ENCODE assay signal across 27 mouse cellular contexts in the genomic region with DNA sequence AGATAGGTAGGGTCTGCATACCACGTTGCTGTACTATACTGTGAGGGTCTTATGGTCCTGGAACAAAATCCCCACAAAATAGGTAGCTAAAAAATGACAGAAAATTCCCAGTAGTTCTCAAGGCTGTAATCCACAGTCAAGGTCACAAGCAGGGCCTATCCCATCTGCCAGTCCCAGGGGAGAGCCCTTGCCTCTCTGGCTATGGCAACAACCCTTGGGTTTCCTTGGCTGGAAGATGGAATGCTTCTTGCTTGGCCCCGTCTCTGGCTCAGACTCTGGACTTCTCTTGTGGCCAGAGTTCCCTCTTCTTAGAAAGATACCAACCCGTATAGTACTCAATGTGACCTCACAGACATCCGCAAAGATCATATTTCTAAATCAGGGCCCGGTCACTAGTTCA. TPM values are rescaled to one million over a fixed set of nuclear protein-coding genes. Genes with fewer than 3 reads are reported as not detected.
A peak's percentile ranks its signal among the peaks of the same experiment; 100 is the strongest.
DNase-seq lines count a peak whose midpoint lies in the region; ATAC-seq and TF ChIP-seq lines count a peak whose summit lies in the region.
"Had no signal": no experiment of that assay in that cellular context is flagged by ENCODE, and none has a peak within 500 bp of the region (broad histone marks: within the 10 kb centered on the region; RNA-seq: fewer than 3 reads in every experiment).

No protein-coding gene starts in this region.

- H3K36me3 ChIP-seq in megakaryocyte, embryonic 14.5 days (replicated peaks; ENCODE audit: low read length): peaks cover 6% of the 10 kb centered on the region
- H3K36me3 ChIP-seq in forebrain, embryonic 13.5 days (ENCODE audit: poor library complexity, severe bottlenecking): no peaks in the 10 kb centered on the region
- H3K36me3 ChIP-seq: G1E; heart, embryonic 12.5 days; heart, embryonic 15.5 days; hindbrain, embryonic 10.5 days; hindbrain, embryonic 13.5 days; intestine, embryonic 15.5 days had no signal

- intact Hi-C loops in gastrocnemius, adult 2 months (cut with DNase I): no loop called here
- intact Hi-C loops in gastrocnemius, postnatal 14 days (cut with DNase I; ENCODE audit: low total_unique reads): no loop called here

- H3K9ac ChIP-seq in forebrain, embryonic 13.5 days: no peak overlapping the region
- H3K9ac ChIP-seq: heart, embryonic 15.5 days; hindbrain, embryonic 13.5 days; intestine, embryonic 15.5 days had no signal

- 90% methylated on average over 5 of the region's 5 CpGs for WGBS in forebrain, embryonic 13.5 days

- no peak overlapping the region for H3K27ac ChIP-seq in gastrocnemius, adult 2 months
- 0 out of 2 replicates have a peak overlapping the region, but pooled peaks have one; percentile 4 for H3K27ac ChIP-seq in embryonic fibroblast, embryonic 13.5 days (ENCODE audit: insufficient read depth, low read length)
- H3K27ac ChIP-seq in forebrain, embryonic 13.5 days: no peak overlapping the region
- H3K27ac ChIP-seq: heart, embryonic 15.5 days; hindbrain, embryonic 13.5 days; intestine, embryonic 15.5 days had no signal

- no peak for TF ChIP-seq POLR2A in embryonic fibroblast, embryonic 13.5 days (IDR thresholded peaks at IDR 0.05; ENCODE audit: low read depth, low read length)

- H3K4me3 ChIP-seq in gastrocnemius, adult 2 months: no peak overlapping the region
- peak overlapping the region; percentile 81 for H3K4me3 ChIP-seq in megakaryocyte, embryonic 14.5 days (replicated peaks)
- H3K4me3 ChIP-seq in embryonic fibroblast, embryonic 13.5 days (ENCODE audit: insufficient read depth, low read length): no peak overlapping the region
- H3K4me3 ChIP-seq in forebrain, embryonic 13.5 days: no peak overlapping the region
- H3K4me3 ChIP-seq: heart, embryonic 12.5 days; heart, embryonic 15.5 days; hindbrain, embryonic 10.5 days; hindbrain, embryonic 13.5 days; intestine, embryonic 15.5 days had no signal

- no peak for ATAC-seq in megakaryocyte, adult 5-6 weeks (ENCODE audit: poor library complexity, severe bottlenecking)
- ATAC-seq in forebrain, embryonic 13.5 days: no peak
- ATAC-seq: forebrain, embryonic 16.5 days; hindbrain, embryonic 16.5 days had no signal

- no peak for TF ChIP-seq CTCF in gastrocnemius, adult 2 months (IDR thresholded peaks at IDR 0.05)
- TF ChIP-seq CTCF in embryonic fibroblast, embryonic 13.5 days (IDR thresholded peaks at IDR 0.05; ENCODE audit: borderline replicate concordance, insufficient read depth, low read length): no peak

- H3K9me3 ChIP-seq in megakaryocyte, embryonic 14.5 days: no peaks in the 10 kb centered on the region
- H3K9me3 ChIP-seq in forebrain, embryonic 13.5 days (replicated peaks): no peaks in the 10 kb centered on the region
- H3K9me3 ChIP-seq: G1E; heart, embryonic 12.5 days; heart, embryonic 15.5 days; hindbrain, embryonic 10.5 days; hindbrain, embryonic 13.5 days; intestine, embryonic 15.5 days had no signal

- peak; percentile 57 for DNase-seq in adrenal gland, adult 2 months
- DNase-seq in adrenal gland, postnatal 25 days: no peak
- peak; percentile 23 for DNase-seq in gastrocnemius, adult 2 months
- no peak for DNase-seq in gastrocnemius, postnatal 14 days
- DNase-seq: B cell, adult 2 months; cerebellum, adult 18-20 months; cerebellum, adult 9-10 months; cerebellum, postnatal 14 days; gastrocnemius, postnatal 25 days; heart, adult 18-20 months; heart, postnatal 10 days; heart, postnatal 36 days; kidney, adult 11 months had no signal

- no peak overlapping the region for H3K4me2 ChIP-seq in forebrain, embryonic 13.5 days
- H3K4me2 ChIP-seq: heart, embryonic 12.5 days; heart, embryonic 15.5 days; hindbrain, embryonic 13.5 days; intestine, embryonic 15.5 days had no signal

- peaks cover 16% of the 10 kb centered on the region for H3K27me3 ChIP-seq in megakaryocyte, embryonic 14.5 days (replicated peaks)
- H3K27me3 ChIP-seq in forebrain, embryonic 13.5 days: no peaks in the 10 kb centered on the region
- H3K27me3 ChIP-seq: CH12.LX; heart, embryonic 12.5 days; heart, embryonic 15.5 days; intestine, embryonic 15.5 days; Patski had no signal

- H3K4me1 ChIP-seq in megakaryocyte, embryonic 14.5 days: peaks cover 85% of the 10 kb centered on the region
- H3K4me1 ChIP-seq in embryonic fibroblast, embryonic 13.5 days (ENCODE audit: control insufficient read depth, insufficient read depth, low read length): no peaks in the 10 kb centered on the region
- H3K4me1 ChIP-seq in forebrain, embryonic 13.5 days: peaks cover 5% of the 10 kb centered on the region
- H3K4me1 ChIP-seq: hindbrain, embryonic 13.5 days had no signal

RNA-seq across cellular contexts. Expression of a gene that starts 47.3 kb away (rescaled TPM):
- 100 to 1,000 TPM; 134 to 144 TPM for total RNA-seq in adrenal gland, adult 2 months (2021)
- polyA plus RNA-seq in adrenal gland, adult 2 months (2012; rRNA removed): 268 and 330 TPM in 2 replicates
- total RNA-seq in adrenal gland, postnatal 25 days (2021): 108 and 116 TPM in 2 replicates
- total RNA-seq in gastrocnemius, adult 2 months (2021): 10 to 100 TPM in 1 of 2 experiments, 1 to 10 TPM in 1; 5.2 to 11.4 TPM
- total RNA-seq in gastrocnemius, postnatal 14 days (2021): 10 to 100 TPM; 11.2 to 11.5 TPM
- polyA plus RNA-seq in megakaryocyte, embryonic 14.5 days (2012; ENCODE audit: insufficient read depth, low replicate concordance): 53.9 and 60.5 TPM in 2 replicates
- 2.3 and 5.2 TPM in 2 replicates for total RNA-seq in megakaryocyte, adult 5-6 weeks (2015)
- total RNA-seq in megakaryocyte, adult 5-6 weeks (2017): 5.4 and 15.1 TPM in 2 replicates
- 13.6 and 21.4 TPM in 2 replicates for polyA plus RNA-seq in embryonic fibroblast, embryonic 13.5 days (2011; ENCODE audit: insufficient read length, low read depth, missing spikeins)
- polyA plus RNA-seq in forebrain, embryonic 13.5 days (2015; fragmentation: Nextera tagmentation; extraction: Ambion mirVana): 8.2 and 8.3 TPM in 2 replicates
- polyA plus RNA-seq: G1E had no signal

Comparison
In these comparisons a context has a peak if more than half of its experiments do, and no peak if none do; other contexts are left out.
1. DNase-seq: peak in adrenal gland, adult 2 months (single experiment) and gastrocnemius, adult 2 months (single experiment); none in adrenal gland, postnatal 25 days (single experiment) and gastrocnemius, postnatal 14 days (single experiment).